Mouse (Mus musculus) thymus, adult 2 months (tissue): ENCODE data around the gene Arhgef11. TPM values are rescaled to one million over a fixed set of nuclear protein-coding genes. Genes with fewer than 3 reads are reported as not detected.
"Not testable (repeated sequence)": the region's sequence is repeated elsewhere in the genome, so short reads cannot be mapped to it uniquely, and the experiment has no call there.

Experiments used
- DNase-seq: peaks from one replicate; pipeline ENCODE4 v3.0.0; 2021
- H3K27ac ChIP-seq: fragments of 200-500 bp; 2 replicates; pipeline ENCODE4 v1.5.1; 2012; ENCODE audit warnings: low read length, control low read depth; ENCODE audit not compliant: control insufficient read depth, insufficient read depth
- H3K27me3 ChIP-seq: fragments of 200-500 bp; 2 replicates; pipeline ENCODE4 v1.6.1; 2012; ENCODE audit warnings: mild to moderate bottlenecking, low read length, moderate library complexity, mixed read lengths; ENCODE audit not compliant: control insufficient read depth, insufficient read depth
- H3K36me3 ChIP-seq: fragments of 200-500 bp; 2 replicates; pipeline ENCODE4 v1.6.1; 2012; ENCODE audit warnings: mild to moderate bottlenecking, low read length, moderate library complexity; ENCODE audit not compliant: control insufficient read depth, insufficient read depth
- H3K4me1 ChIP-seq: fragments of 200-500 bp; replicated peaks from 2 replicates; pipeline ENCODE4 v1.6.1; 2012; ENCODE audit warnings: low read length; ENCODE audit not compliant: control insufficient read depth, insufficient read depth
- H3K4me3 ChIP-seq: fragments of 200-500 bp; 2 replicates; pipeline ENCODE4 v1.5.1; 2012; ENCODE audit warnings: mild to moderate bottlenecking, low read length, control low read depth, moderate library complexity; ENCODE audit not compliant: control insufficient read depth, insufficient read depth
- CTCF ChIP-seq: fragments of 200-500 bp; IDR thresholded peaks from 2 replicates; pipeline ENCODE4 v1.5.1; 2012; ENCODE audit warnings: mild to moderate bottlenecking, control low read depth, low read length, moderate library complexity, borderline replicate concordance; ENCODE audit not compliant: control insufficient read depth, poor library complexity, insufficient read depth; ENCODE audit errors: extremely low read depth
- POLR2A ChIP-seq: fragments of 200-500 bp; IDR thresholded peaks from 2 replicates; pipeline ENCODE4 v1.6.1; 2012; ENCODE audit warnings: mild to moderate bottlenecking, low read length, control low read depth, moderate library complexity; ENCODE audit not compliant: control insufficient read depth, poor library complexity, insufficient read depth; ENCODE audit errors: extremely low read depth
- WGBS: fragments of 180-500 bp; shearing (Covaris S2); methylation state at CpG from one replicate; pipeline ENCODE4 v1.1.7; 2018; 5-methylcytosine and 5-hydroxymethylcytosine counted together
- polyA plus RNA-seq: library from polyadenylated mRNA; depleted of rRNA; stranded (reverse); fragments of >200 nt; gene quantifications from 2 replicates; pipeline ENCODE4 v1.2.3, GENCODE M21; 2012; rRNA removed

Gene Arhgef11
- 32.1 and 37.0 TPM in 2 replicates for polyA plus RNA-seq

DNA sequence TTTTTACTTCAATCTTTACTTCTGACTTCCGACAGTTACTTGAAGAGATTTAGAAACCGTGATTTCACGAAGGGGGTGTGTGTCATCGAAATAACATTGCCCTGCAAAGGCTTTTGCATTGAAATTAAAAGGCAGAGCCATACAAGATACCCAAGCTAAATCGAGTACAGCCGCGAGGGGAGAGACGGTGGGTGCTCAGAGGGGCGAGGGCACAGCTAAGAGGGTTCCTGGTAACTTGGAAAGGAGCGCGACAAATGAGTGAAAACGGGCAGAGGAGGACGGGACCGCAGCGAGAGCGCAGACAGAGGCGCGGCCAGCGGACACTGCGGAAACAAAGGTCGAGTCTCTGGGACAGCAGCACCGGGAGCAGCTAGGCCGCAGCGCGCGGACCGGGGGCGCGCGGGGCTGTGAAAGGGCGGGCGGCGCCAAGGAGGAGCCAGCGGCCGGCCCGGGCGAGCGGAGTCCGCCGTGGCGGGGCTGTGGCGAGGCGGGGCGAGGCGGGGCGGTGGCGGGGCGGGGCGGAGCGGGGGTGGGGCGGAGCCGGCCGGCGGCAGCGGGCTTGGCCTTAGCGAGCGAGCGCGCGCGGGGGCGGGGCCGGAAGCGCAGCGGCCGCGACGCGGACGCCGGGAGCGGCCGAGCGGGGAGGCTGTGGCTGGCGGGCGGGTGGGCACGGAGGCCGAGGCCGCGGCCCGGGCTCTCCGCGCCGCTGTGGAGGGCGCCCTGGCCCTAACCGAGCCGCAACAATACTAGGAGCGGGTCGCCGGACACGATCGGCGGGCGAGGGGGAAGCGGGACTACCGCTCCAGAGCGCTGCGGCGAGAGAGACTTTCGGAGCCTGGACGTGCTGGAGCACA is at the start of gene Arhgef11:
Gene Arhgef11, plus strand, starts transcription at position 603 of the 854 bp plus-strand sequence.
- no peaks in the 10 kb centered on the region for H3K36me3 ChIP-seq
- TF ChIP-seq CTCF (no peak), POLR2A (peak; percentile 53; the same call in 1 of the 2 replicates)
- H3K4me1 ChIP-seq: peaks cover 17% of the 10 kb centered on the region
- H3K27me3 ChIP-seq: no peaks in the 10 kb centered on the region
- peak; percentile 75 for DNase-seq
- peak within 1 kb of the TSS; percentile 89 for H3K4me3 ChIP-seq
- H3K27ac ChIP-seq: no peak within 1 kb of the TSS
- under 1% methylated on average over 81 of the region's 101 CpGs for WGBS

DNA sequence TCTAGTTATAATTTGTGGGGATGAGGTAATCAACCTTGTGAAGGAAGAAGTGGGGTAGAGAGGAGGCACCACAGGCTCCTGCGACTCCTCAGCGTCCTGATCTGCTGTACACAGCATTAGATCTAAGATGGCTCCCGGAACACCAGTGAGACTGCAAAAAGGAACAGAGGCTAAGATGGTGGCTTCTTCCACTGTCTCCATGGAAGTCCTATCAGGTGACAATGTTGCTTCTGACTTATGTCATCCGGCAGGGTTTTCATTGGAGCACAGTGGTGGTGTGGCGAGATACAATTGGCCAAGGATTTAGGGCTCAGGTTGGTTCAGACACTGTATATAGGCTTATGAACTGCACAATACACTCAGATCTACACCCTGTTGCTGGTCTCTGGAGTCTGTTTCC is 48.7 kb upstream of the Arhgef11 start:
- DNase-seq: no peak
- Histone ChIP-seq H3K27me3 (no peaks in the 10 kb centered on the region), H3K36me3 (no peaks in the 10 kb centered on the region), H3K4me1 (no peaks in the 10 kb centered on the region; the same call in 1 of the 2 replicates), H3K4me3 (no peak overlapping the region), H3K27ac (no peak overlapping the region)
- TF ChIP-seq POLR2A: no peak
- TF ChIP-seq CTCF: no peak
- WGBS: 98% methylated on average over 5 of the region's 5 CpGs

DNA sequence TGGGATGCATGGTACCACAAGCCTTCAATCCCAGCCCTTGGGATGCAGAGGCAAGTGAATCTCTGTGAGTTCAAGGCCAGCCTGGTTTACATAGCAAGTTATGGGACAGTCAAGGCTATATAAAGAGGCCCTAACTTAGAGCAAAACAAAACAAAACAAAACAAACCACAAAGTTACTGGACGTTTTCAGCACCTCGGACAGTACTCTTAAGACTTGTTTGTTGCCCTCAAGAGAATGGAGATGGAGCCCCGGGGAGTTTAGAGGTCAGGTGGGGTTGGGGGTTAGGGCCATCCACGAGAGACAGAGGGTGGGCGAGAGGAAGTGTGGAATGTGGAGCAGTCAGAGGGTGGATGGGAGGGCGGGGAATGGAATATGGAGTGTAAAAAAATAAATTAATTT is 41.6 kb upstream of the Arhgef11 start:
- 30% methylated on average over 6 of the region's 6 CpGs for WGBS
- no peak for TF ChIP-seq POLR2A
- no peak for TF ChIP-seq CTCF

DNA sequence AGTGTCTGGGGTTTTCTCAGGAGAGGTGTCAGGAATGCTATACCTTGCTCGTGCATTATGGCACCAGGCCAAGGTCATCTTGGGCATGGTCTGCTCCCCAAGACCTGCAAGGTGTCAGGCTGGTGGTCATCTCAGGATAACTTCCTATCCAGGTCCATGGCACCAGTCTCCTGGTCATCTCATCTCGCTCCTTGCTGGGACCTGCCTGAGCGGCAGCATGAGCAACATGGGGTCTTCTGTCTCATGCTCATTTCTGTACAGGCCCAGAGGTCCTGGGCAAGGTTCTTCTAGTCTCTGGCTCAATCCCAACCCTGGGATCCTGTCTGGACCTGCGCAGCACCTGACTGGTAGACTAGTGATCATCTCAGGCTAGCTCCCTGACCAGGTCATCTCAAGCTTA is 35.1 kb upstream of the Arhgef11 start:
- WGBS: 93% methylated on average over 4 of the region's 4 CpGs
- DNase-seq: no peak
- no peak overlapping the region for H3K4me3 ChIP-seq
- TF ChIP-seq POLR2A (no peak), CTCF (no peak)
- H3K4me1 ChIP-seq: no peaks in the 10 kb centered on the region
- no peaks in the 10 kb centered on the region for H3K27me3 ChIP-seq
- no peaks in the 10 kb centered on the region for H3K36me3 ChIP-seq
- no peak overlapping the region for H3K27ac ChIP-seq

More for the DNA sequence above, 41.6 kb upstream of the Arhgef11 start:
- no peak for DNase-seq
- no peaks in the 10 kb centered on the region for H3K4me1 ChIP-seq
- H3K36me3 ChIP-seq: no peaks in the 10 kb centered on the region
- H3K4me3 ChIP-seq: no peak overlapping the region
- no peaks in the 10 kb centered on the region for H3K27me3 ChIP-seq
- no peak overlapping the region for H3K27ac ChIP-seq

DNA sequence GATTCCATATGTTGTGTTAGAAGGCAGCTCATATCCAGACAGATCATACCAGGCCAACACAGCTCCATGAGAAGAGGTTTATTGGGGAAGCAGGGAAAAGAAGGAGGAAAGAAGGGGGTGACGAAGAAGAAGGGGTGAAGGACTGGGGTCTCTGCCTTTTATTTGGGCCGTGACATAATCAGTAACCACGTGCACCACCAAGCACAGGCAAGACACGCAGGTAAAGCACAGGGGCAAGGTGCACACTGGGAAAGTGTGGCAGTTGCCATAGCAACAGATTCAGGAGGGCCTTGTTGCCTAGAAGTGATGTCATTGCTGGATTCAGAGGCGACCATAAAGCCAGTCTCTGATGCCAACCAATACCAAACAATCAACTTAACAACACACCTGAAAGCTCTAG is 23.6 kb upstream of the Arhgef11 start:
- Histone ChIP-seq H3K27me3 (no peaks in the 10 kb centered on the region), H3K4me1 (no peaks in the 10 kb centered on the region), H3K27ac (no peak overlapping the region), H3K36me3 (no peaks in the 10 kb centered on the region), H3K4me3 (no peak overlapping the region)
- no peak for TF ChIP-seq POLR2A
- TF ChIP-seq CTCF: no peak
- no peak for DNase-seq
- WGBS: 85% methylated on average over 5 of the region's 5 CpGs

DNA sequence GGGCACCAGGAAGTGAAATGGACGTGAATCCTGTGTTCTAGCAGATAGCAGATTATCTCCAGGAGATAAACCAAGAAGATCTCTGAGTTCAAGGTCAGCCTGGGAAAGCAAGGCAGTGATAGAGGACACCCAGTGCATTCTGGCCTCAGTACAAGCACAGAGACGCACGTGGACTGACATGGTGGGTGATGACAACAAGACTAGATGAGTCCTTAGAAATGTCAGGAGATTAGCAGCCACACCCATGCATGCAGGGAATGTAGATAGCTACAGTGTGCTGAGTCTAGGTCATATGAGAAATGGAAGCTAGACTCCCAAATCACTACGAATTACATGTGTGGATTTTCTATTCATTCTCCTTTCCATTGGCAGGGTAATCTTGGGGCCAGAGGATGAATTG is 22.0 kb upstream of the Arhgef11 start:
- DNase-seq, H3K27ac ChIP-seq, H3K4me1 ChIP-seq, H3K4me3 ChIP-seq, H3K36me3 ChIP-seq, H3K27me3 ChIP-seq: not testable (repeated sequence)
- WGBS: 88% methylated on average over 4 of the region's 4 CpGs

DNA sequence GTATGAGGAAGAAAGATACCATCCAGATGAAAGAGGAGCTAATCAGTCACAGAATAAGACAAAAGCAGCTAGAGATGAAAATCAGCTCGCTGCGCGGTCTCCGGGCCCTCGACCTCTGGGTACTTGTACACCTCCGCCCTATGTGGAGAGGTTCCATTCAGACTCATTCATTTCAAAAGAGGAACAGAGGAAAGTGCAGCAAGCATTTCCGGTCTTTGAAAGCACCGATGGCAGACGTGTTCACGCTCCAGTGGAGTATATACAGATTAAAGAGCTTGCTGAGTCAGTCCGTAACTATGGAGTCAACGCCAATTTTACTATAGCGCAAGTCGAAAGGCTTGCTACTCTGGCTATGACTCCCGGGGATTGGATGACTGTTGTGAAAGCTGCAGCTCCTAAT is 16.3 kb upstream of the Arhgef11 start:
- H3K4me1 ChIP-seq, DNase-seq, H3K36me3 ChIP-seq, H3K4me3 ChIP-seq, H3K27me3 ChIP-seq, H3K27ac ChIP-seq: not testable (repeated sequence)
- WGBS: 97% methylated on average over 15 of the region's 15 CpGs
